Mouse (Mus musculus) neural tube, embryonic 14.5 days (tissue): ENCODE results near the gene Gch1. TPM values are rescaled to one million over a fixed set of nuclear protein-coding genes. Genes with fewer than 3 reads are reported as not detected.

Source experiments
- ATAC-seq: fragments of 200-750 bp; cut with Nextera tagmentation; 2 replicates; pipeline ENCODE4 v1.8.0; 2017; ENCODE audit warnings: low read depth, mild to moderate bottlenecking, moderate TSS enrichment, moderate library complexity
- H3K27ac ChIP-seq: fragments of 300-500 bp; sonication (generic); 2 replicates; pipeline ENCODE4 v1.5.1; 2014; ENCODE audit warnings: low read depth, mild to moderate bottlenecking, control low read depth, low read length, moderate library complexity, mixed read lengths
- H3K27me3 ChIP-seq: fragments of 300-500 bp; sonication (generic); 2 replicates; pipeline ENCODE4 v1.6.1; 2014; ENCODE audit warnings: low read length; ENCODE audit not compliant: control insufficient read depth, insufficient read depth
- H3K36me3 ChIP-seq: fragments of 300-500 bp; sonication (generic); 2 replicates; pipeline ENCODE4 v1.6.1; 2014; ENCODE audit warnings: low read length, mixed read lengths; ENCODE audit not compliant: control insufficient read depth, insufficient read depth
- H3K4me1 ChIP-seq: fragments of 300-500 bp; sonication (generic); 2 replicates; pipeline ENCODE4 v1.6.1; 2014; ENCODE audit warnings: low read length; ENCODE audit not compliant: control insufficient read depth, insufficient read depth
- H3K4me2 ChIP-seq: fragments of 300-500 bp; sonication (generic); 2 replicates; pipeline ENCODE4 v1.6.1; 2014; ENCODE audit warnings: mild to moderate bottlenecking, low read depth, low read length, control low read depth
- H3K4me3 ChIP-seq: fragments of 300-500 bp; sonication (generic); 2 replicates; pipeline ENCODE4 v1.5.1; 2014; ENCODE audit warnings: low read depth, low read length, control low read depth, mixed read lengths
- H3K9ac ChIP-seq: fragments of 300-500 bp; sonication (generic); replicated peaks from 2 replicates; pipeline ENCODE4 v1.6.1; 2014; ENCODE audit warnings: low read depth, mild to moderate bottlenecking, control low read depth, low read length, mixed read lengths
- H3K9me3 ChIP-seq: fragments of 300-500 bp; sonication (generic); 2 replicates; pipeline ENCODE4 v1.6.1; 2016; ENCODE audit warnings: low read length; ENCODE audit not compliant: control insufficient read depth
- WGBS: fragments of 180-500 bp; shearing (Covaris S2); extraction: QIAGEN DNeasy Blood & Tissue Kit; methylation state at CpG from one replicate; pipeline ENCODE4 v1.1.7; 2014; 5-methylcytosine and 5-hydroxymethylcytosine counted together
- polyA plus RNA-seq: library from polyadenylated mRNA; unstranded; fragments of >200 nt; fragmentation: Nextera tagmentation; extraction: Ambion mirVana; gene quantifications from 2 replicates; pipeline ENCODE4 v1.2.1, GENCODE M21; 2014

The Gch1 gene
- 1.7 and 2.6 TPM in 2 replicates for polyA plus RNA-seq

- Histone ChIP-seq H3K27ac (no peak within 1 kb of the TSS), H3K36me3 (no peaks in the 10 kb centered on the region), H3K4me1 (no peaks in the 10 kb centered on the region), H3K9me3 (no peaks in the 10 kb centered on the region), H3K4me3 (peak within 1 kb of the TSS; percentile 73), H3K9ac (peak within 1 kb of the TSS; percentile 50), H3K4me2 (peak within 1 kb of the TSS; percentile 99), H3K27me3 (peaks cover 18% of the 10 kb centered on the region)
- ATAC-seq, result peak; percentile 93
- under 1% methylated on average over 67 of the region's 68 CpGs for WGBS
Measured at GRCm38 (mm10) chr14:47188848-47189634, at the start of gene Gch1. Gene Gch1, minus strand, starts transcription at chr14:47189413.

- 84% methylated on average over 4 of the region's 4 CpGs for WGBS
- H3K4me2 ChIP-seq, result no peak overlapping the region
- no peak for ATAC-seq
Measured at GRCm38 (mm10) chr14:47237286-47237685, 48.1 kb upstream of the Gch1 start.

DNA sequence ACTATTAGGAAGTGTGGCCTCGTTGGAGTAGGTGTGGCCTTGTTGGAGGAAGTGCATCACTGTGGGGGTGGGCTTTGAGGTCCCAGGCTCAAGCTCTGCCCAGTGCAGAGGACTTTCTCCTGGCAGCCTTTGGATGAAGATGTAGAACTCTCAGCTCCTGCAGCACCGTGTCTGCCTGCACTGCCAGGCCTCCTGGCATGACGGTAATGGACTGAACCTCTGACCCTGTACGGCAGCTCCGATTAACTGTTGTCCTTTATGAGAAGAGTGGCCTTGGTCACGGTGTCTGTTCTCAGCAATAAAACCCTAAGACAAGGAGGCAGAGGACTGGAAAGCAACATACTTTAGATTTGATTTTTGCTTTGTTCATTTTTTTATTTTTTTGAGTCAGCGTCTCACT is 47.3 kb upstream of the Gch1 start:
- H3K4me2 ChIP-seq, result no peak overlapping the region
- H3K4me3 ChIP-seq, result no peak overlapping the region
- no peak for ATAC-seq
- H3K36me3 ChIP-seq, result peaks cover 8% of the 10 kb centered on the region; the same call in 1 of the 2 replicates
- no peaks in the 10 kb centered on the region for H3K27me3 ChIP-seq
- no peaks in the 10 kb centered on the region for H3K9me3 ChIP-seq
- H3K9ac ChIP-seq, result no peak overlapping the region
- H3K27ac ChIP-seq, result no peak overlapping the region
- H3K4me1 ChIP-seq, result no peaks in the 10 kb centered on the region
- 90% methylated on average over 7 of the region's 7 CpGs for WGBS

More at GRCm38 (mm10) chr14:47237286-47237685, 48.1 kb upstream of the Gch1 start:
- no peaks in the 10 kb centered on the region for H3K27me3 ChIP-seq
- no peak overlapping the region for H3K4me3 ChIP-seq
- H3K27ac ChIP-seq, result no peak overlapping the region
- no peak overlapping the region for H3K9ac ChIP-seq
- no peaks in the 10 kb centered on the region for H3K4me1 ChIP-seq
- peaks cover 8% of the 10 kb centered on the region; the same call in 1 of the 2 replicates for H3K36me3 ChIP-seq
- no peaks in the 10 kb centered on the region for H3K9me3 ChIP-seq

DNA sequence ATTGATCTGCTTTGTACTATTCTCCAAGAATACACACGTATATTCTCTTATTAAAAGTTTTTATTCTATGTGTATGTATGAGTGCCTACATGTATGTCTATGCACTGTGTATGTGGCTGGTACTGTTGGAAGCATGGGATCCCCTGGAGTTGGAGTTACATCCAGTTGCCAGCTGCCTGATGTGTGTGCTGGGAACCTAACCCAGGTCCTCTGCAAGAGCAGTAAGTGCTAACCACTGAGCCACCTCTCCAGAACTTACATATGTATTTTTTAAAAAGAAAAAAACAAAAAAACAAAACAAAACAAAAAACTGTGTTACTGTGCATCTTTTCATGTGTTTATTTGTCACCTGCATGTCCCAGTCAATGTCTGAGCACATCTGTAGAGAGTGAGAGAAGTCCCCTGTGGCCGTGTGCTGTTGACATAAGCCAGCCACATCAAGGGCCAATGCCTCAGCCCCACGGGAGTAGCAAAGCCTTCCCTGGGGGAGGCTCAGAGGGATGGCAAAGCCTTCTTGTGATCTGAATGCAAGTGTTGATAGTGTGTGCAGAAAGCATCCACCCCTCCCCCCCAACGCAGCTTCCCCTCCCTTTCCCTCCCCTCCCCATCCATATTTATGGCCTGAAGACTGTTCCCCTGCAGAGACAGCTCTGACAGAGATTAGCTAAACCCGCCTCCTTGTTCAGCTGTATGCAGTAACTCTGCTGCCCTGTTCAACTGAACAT is 45.5 kb upstream of the Gch1 start:
- no peaks in the 10 kb centered on the region for H3K4me1 ChIP-seq
- H3K27me3 ChIP-seq, result no peaks in the 10 kb centered on the region
- no peak overlapping the region for H3K9ac ChIP-seq
- H3K4me2 ChIP-seq, result no peak overlapping the region
- no peak overlapping the region for H3K4me3 ChIP-seq
- H3K9me3 ChIP-seq, result no peaks in the 10 kb centered on the region
- WGBS, result 78% methylated on average over 5 of the region's 5 CpGs
- ATAC-seq, result no peak
- H3K27ac ChIP-seq, result no peak overlapping the region
- H3K36me3 ChIP-seq, result no peaks in the 10 kb centered on the region

GRCm38 (mm10) chr14:47234032-47234431 is 44.8 kb upstream of the Gch1 start:
- no peak overlapping the region for H3K4me2 ChIP-seq
- H3K27me3 ChIP-seq, result no peaks in the 10 kb centered on the region
- whole genome bisulfite sequencing, result 93% methylated on average over 3 of the region's 3 CpGs
- H3K36me3 ChIP-seq, result no peaks in the 10 kb centered on the region
- ATAC-seq, result no peak
- H3K9me3 ChIP-seq, result no peaks in the 10 kb centered on the region
- no peak overlapping the region for H3K4me3 ChIP-seq
- no peak overlapping the region for H3K9ac ChIP-seq
- H3K4me1 ChIP-seq, result no peaks in the 10 kb centered on the region
- H3K27ac ChIP-seq, result no peak overlapping the region

GRCm38 (mm10) chr14:47233602-47234001 is 44.4 kb upstream of the Gch1 start:
- ATAC-seq, result no peak
- no peaks in the 10 kb centered on the region for H3K27me3 ChIP-seq
- H3K9me3 ChIP-seq, result no peaks in the 10 kb centered on the region
- no peak overlapping the region for H3K4me2 ChIP-seq
- WGBS, result 79% methylated on average over 2 of the region's 2 CpGs
- no peak overlapping the region for H3K4me3 ChIP-seq
- no peaks in the 10 kb centered on the region for H3K4me1 ChIP-seq
- H3K27ac ChIP-seq, result no peak overlapping the region
- H3K36me3 ChIP-seq, result no peaks in the 10 kb centered on the region
- H3K9ac ChIP-seq, result no peak overlapping the region

GRCm38 (mm10) chr14:47229796-47230376 is 40.7 kb upstream of the Gch1 start:
- no peaks in the 10 kb centered on the region for H3K9me3 ChIP-seq
- no peak overlapping the region for H3K27ac ChIP-seq
- H3K9ac ChIP-seq, result no peak overlapping the region
- no peaks in the 10 kb centered on the region for H3K36me3 ChIP-seq
- ATAC-seq, result no peak
- H3K27me3 ChIP-seq, result no peaks in the 10 kb centered on the region
- 82% methylated on average over 11 of the region's 11 CpGs for WGBS
- H3K4me1 ChIP-seq, result no peaks in the 10 kb centered on the region
- H3K4me3 ChIP-seq, result no peak overlapping the region
- no peak overlapping the region for H3K4me2 ChIP-seq

GRCm38 (mm10) chr14:47225931-47226330 is 36.7 kb upstream of the Gch1 start:
- H3K27ac ChIP-seq, result no peak overlapping the region
- H3K9me3 ChIP-seq, result no peaks in the 10 kb centered on the region
- WGBS, result 93% methylated on average over 8 of the region's 8 CpGs
- no peaks in the 10 kb centered on the region for H3K4me1 ChIP-seq
- no peak overlapping the region for H3K9ac ChIP-seq
- no peaks in the 10 kb centered on the region for H3K36me3 ChIP-seq
- no peak overlapping the region for H3K4me2 ChIP-seq
- no peaks in the 10 kb centered on the region for H3K27me3 ChIP-seq
- no peak for ATAC-seq
- no peak overlapping the region for H3K4me3 ChIP-seq
